Mouse (Mus musculus): ENCODE results near the gene C2cd3.

GRCm38 (mm10) chr7:100459862-100460261, 87.8 kb downstream of the C2cd3 start:
- no peak for TF ChIP-seq POLR2A (IDR thresholded peaks at IDR 0.05; ENCODE audit: control insufficient read depth, low read depth, low read length)
- no peak for TF ChIP-seq CTCF (IDR thresholded peaks at IDR 0.05; ENCODE audit: control insufficient read depth, insufficient read depth, insufficient replicate concordance, low read depth, low read length)
